Mouse (Mus musculus): ENCODE measurements around the gene Zfp706. TPM values are rescaled to one million over a fixed set of nuclear protein-coding genes. Genes with fewer than 3 reads are reported as not detected.

The Zfp706 gene
- total RNA-seq, 2 experiments from 2014 or later: 203 to 216 TPM

GRCm38 (mm10) chr15:36979159-36979487, 28.4 kb downstream of the Zfp706 start:
- no peak for DNase-seq

GRCm38 (mm10) chr15:36977823-36978222, 29.8 kb downstream of the Zfp706 start:
- DNase-seq: no peak

- no peak for DNase-seq
These were observed 31.9 kb downstream of the Zfp706 start for GRCm38 (mm10) chr15:36975690-36976089.

- no peak for DNase-seq
These were observed 32.3 kb downstream of the Zfp706 start for GRCm38 (mm10) chr15:36975256-36975620.

GRCm38 (mm10) chr15:36974614-36975255, 32.8 kb downstream of the Zfp706 start:
- DNase-seq: no peak

GRCm38 (mm10) chr15:36973714-36974113, 33.9 kb downstream of the Zfp706 start:
- DNase-seq: no peak

GRCm38 (mm10) chr15:36973290-36973689, 34.3 kb downstream of the Zfp706 start:
- DNase-seq: no peak

GRCm38 (mm10) chr15:36969794-36970193, 37.8 kb downstream of the Zfp706 start:
- DNase-seq: no peak

GRCm38 (mm10) chr15:36968295-36968694, 39.3 kb downstream of the Zfp706 start:
- DNase-seq: no peak

- DNase-seq: peak; percentile 15 to 33
These were observed 40.0 kb downstream of the Zfp706 start for GRCm38 (mm10) chr15:36967381-36968211.

GRCm38 (mm10) chr15:36966940-36967339, 40.6 kb downstream of the Zfp706 start:
- DNase-seq: no peak

GRCm38 (mm10) chr15:36966466-36966865, 41.1 kb downstream of the Zfp706 start:
- DNase-seq: peak in 1 of 2 experiments; percentile 28

- no peak for DNase-seq
These were observed 41.8 kb downstream of the Zfp706 start for GRCm38 (mm10) chr15:36965743-36966142.

GRCm38 (mm10) chr15:36962931-36963330, 44.6 kb downstream of the Zfp706 start:
- no peak for DNase-seq

GRCm38 (mm10) chr15:36960876-36961237, 46.7 kb downstream of the Zfp706 start:
- DNase-seq: no peak

GRCm38 (mm10) chr15:36960010-36960875, 47.3 kb downstream of the Zfp706 start:
- peak; percentile 55 to 59 for DNase-seq

GRCm38 (mm10) chr15:36956221-36956620, 51.4 kb downstream of the Zfp706 start:
- DNase-seq: no peak

- DNase-seq: no peak
These were observed 57.3 kb downstream of the Zfp706 start for GRCm38 (mm10) chr15:36950258-36950657.

GRCm38 (mm10) chr15:36948866-36949546, 58.6 kb downstream of the Zfp706 start:
- DNase-seq: no peak

All from adrenal gland, postnatal 36 days (tissue).